Mouse (Mus musculus): Measurements from ENCODE around the gene AC140267.1. TPM values are rescaled to one million over a fixed set of nuclear protein-coding genes. Genes with fewer than 3 reads are reported as not detected.

The AC140267.1 gene
- polyA plus RNA-seq, 1 experiment from 2014 or later: not detected

GRCm38 (mm10) chr15:80277625-80278024 is 42.0 kb downstream of the AC140267.1 start:
- no peak overlapping the region for H3K9ac ChIP-seq
- no peak overlapping the region for H3K27ac ChIP-seq
- no peak overlapping the region for H3K4me3 ChIP-seq (replicated peaks)
- no peak for ATAC-seq (ENCODE audit: insufficient read depth, low FRiP score, low read depth)
- no peaks in the 10 kb centered on the region; the same call in 1 of the 2 replicates for H3K27me3 ChIP-seq (replicated peaks)
- no peaks in the 10 kb centered on the region for H3K4me1 ChIP-seq
- H3K36me3 ChIP-seq: no peaks in the 10 kb centered on the region
- H3K9me3 ChIP-seq: no peaks in the 10 kb centered on the region
- 2% methylated on average over 6 of the region's 6 CpGs for WGBS
- H3K4me2 ChIP-seq: no peak overlapping the region

GRCm38 (mm10) chr15:80278121-80278759 is 42.6 kb downstream of the AC140267.1 start:
- H3K27me3 ChIP-seq (replicated peaks): no peaks in the 10 kb centered on the region; the same call in 1 of the 2 replicates
- no peak for ATAC-seq (ENCODE audit: insufficient read depth, low FRiP score, low read depth)
- WGBS: 69% methylated on average over 5 of the region's 5 CpGs
- no peak overlapping the region for H3K4me3 ChIP-seq (replicated peaks)
- no peak overlapping the region for H3K4me2 ChIP-seq
- no peak overlapping the region for H3K9ac ChIP-seq
- H3K4me1 ChIP-seq: no peaks in the 10 kb centered on the region
- H3K9me3 ChIP-seq: no peaks in the 10 kb centered on the region
- H3K36me3 ChIP-seq: no peaks in the 10 kb centered on the region
- H3K27ac ChIP-seq: no peak overlapping the region

GRCm38 (mm10) chr15:80279053-80279452 is 43.4 kb downstream of the AC140267.1 start:
- WGBS: 75% methylated on average over 2 of the region's 2 CpGs
- no peak overlapping the region for H3K27ac ChIP-seq
- H3K9ac ChIP-seq: no peak overlapping the region
- no peaks in the 10 kb centered on the region for H3K4me1 ChIP-seq
- ATAC-seq (ENCODE audit: insufficient read depth, low FRiP score, low read depth): no peak
- no peaks in the 10 kb centered on the region for H3K9me3 ChIP-seq
- no peak overlapping the region for H3K4me3 ChIP-seq (replicated peaks)
- H3K36me3 ChIP-seq: no peaks in the 10 kb centered on the region
- H3K4me2 ChIP-seq: no peak overlapping the region
- peaks cover 3% of the 10 kb centered on the region; the same call in 1 of the 2 replicates for H3K27me3 ChIP-seq (replicated peaks)

GRCm38 (mm10) chr15:80280646-80281045 is 45.0 kb downstream of the AC140267.1 start:
- Histone ChIP-seq H3K9me3 (no peaks in the 10 kb centered on the region), H3K4me3 (replicated peaks) (no peak overlapping the region), H3K4me2 (no peak overlapping the region), H3K27ac (no peak overlapping the region), H3K4me1 (no peaks in the 10 kb centered on the region), H3K36me3 (no peaks in the 10 kb centered on the region), H3K27me3 (replicated peaks) (peaks cover 19% of the 10 kb centered on the region), H3K9ac (no peak overlapping the region)
- no peak for ATAC-seq (ENCODE audit: insufficient read depth, low FRiP score, low read depth)
- 21% methylated on average over 6 of the region's 6 CpGs for WGBS

Other genes starting within 250 kb of the AC140267.1 start
- gene Pdgfb, start 220.9 kb upstream of the AC140267.1 start, polyA plus RNA-seq (2015; fragmentation: Nextera tagmentation; extraction: Ambion mirVana): 4.7 and 4.8 TPM in 2 replicates
- 32.8 and 34.7 TPM in 2 replicates for gene Syngr1, start 144.5 kb upstream of the AC140267.1 start, polyA plus RNA-seq (2015; fragmentation: Nextera tagmentation; extraction: Ambion mirVana)
- gene Rpl3, start 144.0 kb upstream of the AC140267.1 start, polyA plus RNA-seq (2015; fragmentation: Nextera tagmentation; extraction: Ambion mirVana): 883 and 1,069 TPM in 2 replicates
- 29.5 and 33.2 TPM in 2 replicates for gene Tab1, start 102.7 kb upstream of the AC140267.1 start, polyA plus RNA-seq (2015; fragmentation: Nextera tagmentation; extraction: Ambion mirVana)
- 9.6 and 10.6 TPM in 2 replicates for gene Mgat3, start 62.1 kb upstream of the AC140267.1 start, polyA plus RNA-seq (2015; fragmentation: Nextera tagmentation; extraction: Ambion mirVana)
- 28.2 and 32.1 TPM in 2 replicates for gene Mief1, start 1.8 kb upstream of the AC140267.1 start, polyA plus RNA-seq (2015; fragmentation: Nextera tagmentation; extraction: Ambion mirVana)
- 132 and 133 TPM in 2 replicates for gene Atf4, start 19.3 kb downstream of the AC140267.1 start, polyA plus RNA-seq (2015; fragmentation: Nextera tagmentation; extraction: Ambion mirVana)
- gene Rps19bp1, start 28.5 kb downstream of the AC140267.1 start, polyA plus RNA-seq (2015; fragmentation: Nextera tagmentation; extraction: Ambion mirVana): 50.2 and 55.3 TPM in 2 replicates
- gene Cacna1i, start 51.4 kb downstream of the AC140267.1 start, polyA plus RNA-seq (2015; fragmentation: Nextera tagmentation; extraction: Ambion mirVana): 0.03 TPM in 2 replicates

Measured in stomach, embryonic 15.5 days (tissue).